Mouse (Mus musculus): ENCODE data around the gene Astn1. TPM values are rescaled to one million over a fixed set of nuclear protein-coding genes. Genes with fewer than 3 reads are reported as not detected.

Astn1 gene
- total and polyA plus RNA-seq, 2 experiments = 0.02 to 0.55 TPM

DNA sequence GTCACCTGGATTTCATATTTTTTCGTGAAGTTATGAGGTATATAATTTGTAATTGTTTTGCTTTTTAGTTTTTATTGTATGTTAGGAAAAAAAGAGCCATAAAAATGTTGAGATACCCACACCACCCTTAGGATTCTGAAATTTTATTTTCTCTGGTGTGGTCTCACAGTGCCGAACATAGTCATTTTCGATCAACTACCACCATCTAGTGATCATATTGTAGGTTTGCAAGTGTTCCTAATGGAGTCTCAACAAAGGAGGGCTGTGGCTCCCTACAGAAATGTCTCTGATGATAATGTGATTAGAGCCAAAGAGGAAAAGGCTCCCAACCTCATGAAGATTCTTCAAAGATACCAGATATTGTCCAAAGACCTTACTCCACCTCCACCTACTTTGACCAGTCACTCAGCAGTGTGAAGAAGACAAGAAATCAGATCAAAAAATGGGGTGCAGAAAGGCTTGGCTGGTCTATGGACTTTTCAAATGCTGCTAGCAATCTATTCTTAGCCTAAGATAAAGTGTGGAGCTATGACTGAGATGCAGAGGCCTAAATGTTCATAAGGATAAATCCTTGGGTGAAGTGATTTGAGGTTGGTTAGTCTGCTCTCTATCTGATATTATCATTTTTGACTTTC is 292.6 kb downstream of the Astn1 start:
- TF ChIP-seq POLR2A (IDR thresholded peaks at IDR 0.05; ENCODE audit: extremely low read depth, insufficient read depth, low read length) (no peak), CTCF (IDR thresholded peaks at IDR 0.05; ENCODE audit: low read depth, low read length) (peak; percentile 27; the same call in 1 of the 2 replicates)
- no peak overlapping the region for H3K9ac ChIP-seq (ENCODE audit: low read depth, low read length)

DNA sequence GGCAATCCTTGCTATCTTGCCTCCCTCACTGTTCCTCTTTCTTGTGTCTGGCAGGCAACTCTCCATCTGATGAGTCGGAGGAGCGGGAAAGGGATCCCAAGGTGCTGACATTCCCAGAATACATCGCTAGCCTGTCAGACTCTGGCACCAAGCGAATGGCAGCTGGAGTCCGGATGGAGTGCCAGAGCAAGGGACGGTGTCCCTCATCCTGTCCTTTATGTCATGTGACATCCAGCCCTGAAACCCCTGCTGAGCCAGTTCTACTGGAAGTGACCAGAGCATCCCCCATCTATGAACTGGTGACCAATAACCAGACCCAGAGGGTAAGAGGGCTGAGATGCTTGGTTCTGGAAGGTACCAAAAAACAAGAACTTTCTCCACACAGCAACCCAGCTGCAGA is 294.9 kb downstream of the Astn1 start:
- Histone ChIP-seq H3K4me1 (ENCODE audit: control insufficient read depth, insufficient read depth, low read length) (no peaks in the 10 kb centered on the region), H3K79me2 (ENCODE audit: control insufficient read depth, insufficient read depth, low read length) (no peaks in the 10 kb centered on the region), H3K27me3 (ENCODE audit: control insufficient read depth, insufficient read depth, low read length) (no peaks in the 10 kb centered on the region), H3K9ac (ENCODE audit: low read depth, low read length) (no peak overlapping the region), H3K36me3 (ENCODE audit: control insufficient read depth, insufficient read depth, low read length) (no peaks in the 10 kb centered on the region), H3K27ac (replicated peaks; ENCODE audit: insufficient read depth, low read depth, low read length) (no peak overlapping the region), H3K4me3 (ENCODE audit: insufficient read depth, low read depth, low read length) (no peak overlapping the region)
- TF ChIP-seq CTCF (IDR thresholded peaks at IDR 0.05; ENCODE audit: low read depth, low read length) (no peak), POLR2A (IDR thresholded peaks at IDR 0.05; ENCODE audit: extremely low read depth, insufficient read depth, low read length) (no peak)
- no peak for DNase-seq (ENCODE audit: extremely low read depth, low read depth, low spot score)
- WGBS = 83% methylated on average over 6 of the region's 6 CpGs

More for the DNA sequence above, 292.6 kb downstream of the Astn1 start:
- Histone ChIP-seq H3K27ac (replicated peaks; ENCODE audit: insufficient read depth, low read depth, low read length) (no peak overlapping the region), H3K36me3 (ENCODE audit: control insufficient read depth, insufficient read depth, low read length) (no peaks in the 10 kb centered on the region), H3K27me3 (ENCODE audit: control insufficient read depth, insufficient read depth, low read length) (no peaks in the 10 kb centered on the region), H3K4me1 (ENCODE audit: control insufficient read depth, insufficient read depth, low read length) (no peaks in the 10 kb centered on the region), H3K79me2 (ENCODE audit: control insufficient read depth, insufficient read depth, low read length) (no peaks in the 10 kb centered on the region), H3K4me3 (ENCODE audit: insufficient read depth, low read depth, low read length) (no peak overlapping the region)
- WGBS = 29% methylated on average over 3 of the region's 3 CpGs
- DNase-seq (ENCODE audit: extremely low read depth, low read depth, low spot score) = peak; percentile 16

DNA sequence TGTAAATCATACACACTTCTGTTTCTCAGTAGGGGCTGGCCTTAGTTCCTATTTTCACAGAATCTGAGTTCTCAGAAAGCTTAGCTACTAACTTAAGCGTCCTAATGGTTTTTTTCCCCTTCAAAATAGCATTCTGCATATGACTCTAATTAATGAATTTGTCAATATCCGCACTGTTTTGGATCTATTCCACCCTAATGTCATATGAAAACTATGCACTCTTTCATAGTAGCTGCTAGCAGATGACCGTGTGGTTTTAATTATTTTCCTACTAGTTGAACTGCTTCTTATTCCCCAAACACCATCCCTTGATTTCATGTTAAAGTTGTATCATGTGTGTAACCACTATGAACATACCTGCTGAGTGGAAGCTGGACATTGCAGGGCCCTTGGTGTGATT is 303.9 kb downstream of the Astn1 start:
- H3K27me3 ChIP-seq (ENCODE audit: control insufficient read depth, insufficient read depth, low read length) = no peaks in the 10 kb centered on the region
- TF ChIP-seq CTCF (IDR thresholded peaks at IDR 0.05; ENCODE audit: low read depth, low read length) (no peak), POLR2A (IDR thresholded peaks at IDR 0.05; ENCODE audit: extremely low read depth, insufficient read depth, low read length) (no peak)
- H3K79me2 ChIP-seq (ENCODE audit: control insufficient read depth, insufficient read depth, low read length) = no peaks in the 10 kb centered on the region
- H3K4me3 ChIP-seq (ENCODE audit: insufficient read depth, low read depth, low read length) = no peak overlapping the region
- DNase-seq (ENCODE audit: extremely low read depth, low read depth, low spot score) = no peak
- no peak overlapping the region for H3K9ac ChIP-seq (ENCODE audit: low read depth, low read length)
- H3K36me3 ChIP-seq (ENCODE audit: control insufficient read depth, insufficient read depth, low read length) = no peaks in the 10 kb centered on the region
- 77% methylated on average over 3 of the region's 3 CpGs for WGBS
- H3K27ac ChIP-seq (replicated peaks; ENCODE audit: insufficient read depth, low read depth, low read length) = no peak overlapping the region
- H3K4me1 ChIP-seq (ENCODE audit: control insufficient read depth, insufficient read depth, low read length) = no peaks in the 10 kb centered on the region

DNA sequence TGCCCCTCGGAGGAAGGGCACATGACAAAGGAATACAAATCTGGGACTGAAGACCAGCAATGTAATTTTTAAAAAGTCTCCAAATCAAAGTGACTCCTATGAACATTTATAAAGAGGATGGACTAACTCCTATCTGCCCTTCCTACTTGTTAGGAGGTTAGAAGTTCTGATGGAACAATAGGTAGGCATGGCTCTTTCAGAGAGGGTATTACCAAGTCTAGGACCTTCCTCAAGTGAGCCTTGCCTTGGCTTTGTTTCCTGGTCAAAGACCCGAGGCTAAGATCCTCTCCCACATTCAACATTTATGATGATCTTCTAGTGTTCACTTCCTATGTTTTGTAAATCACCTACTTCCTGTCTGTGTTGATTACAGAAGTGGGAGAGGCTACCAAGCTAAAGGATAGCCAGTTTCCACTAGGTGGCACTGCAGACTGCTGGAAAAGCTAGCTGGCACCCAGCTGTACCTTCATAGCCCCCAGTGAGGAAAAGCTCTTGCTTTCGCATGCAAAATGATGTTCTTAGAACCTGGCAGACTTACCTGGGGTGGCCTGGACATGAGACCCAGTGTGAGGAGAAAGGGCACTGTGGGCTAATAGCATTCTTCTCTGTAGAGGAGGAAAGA is 308.0 kb downstream of the Astn1 start:
- Histone ChIP-seq H3K27ac (replicated peaks; ENCODE audit: insufficient read depth, low read depth, low read length) (no peak overlapping the region), H3K36me3 (ENCODE audit: control insufficient read depth, insufficient read depth, low read length) (no peaks in the 10 kb centered on the region), H3K79me2 (ENCODE audit: control insufficient read depth, insufficient read depth, low read length) (no peaks in the 10 kb centered on the region), H3K27me3 (ENCODE audit: control insufficient read depth, insufficient read depth, low read length) (no peaks in the 10 kb centered on the region), H3K4me3 (ENCODE audit: insufficient read depth, low read depth, low read length) (no peak overlapping the region), H3K4me1 (ENCODE audit: control insufficient read depth, insufficient read depth, low read length) (no peaks in the 10 kb centered on the region), H3K9ac (ENCODE audit: low read depth, low read length) (no peak overlapping the region)
- 44% methylated on average over 3 of the region's 3 CpGs for WGBS
- peak; percentile 28 for DNase-seq (ENCODE audit: extremely low read depth, low read depth, low spot score)
- TF ChIP-seq POLR2A (IDR thresholded peaks at IDR 0.05; ENCODE audit: extremely low read depth, insufficient read depth, low read length) (no peak), CTCF (IDR thresholded peaks at IDR 0.05; ENCODE audit: low read depth, low read length) (peak; percentile 72)

DNA sequence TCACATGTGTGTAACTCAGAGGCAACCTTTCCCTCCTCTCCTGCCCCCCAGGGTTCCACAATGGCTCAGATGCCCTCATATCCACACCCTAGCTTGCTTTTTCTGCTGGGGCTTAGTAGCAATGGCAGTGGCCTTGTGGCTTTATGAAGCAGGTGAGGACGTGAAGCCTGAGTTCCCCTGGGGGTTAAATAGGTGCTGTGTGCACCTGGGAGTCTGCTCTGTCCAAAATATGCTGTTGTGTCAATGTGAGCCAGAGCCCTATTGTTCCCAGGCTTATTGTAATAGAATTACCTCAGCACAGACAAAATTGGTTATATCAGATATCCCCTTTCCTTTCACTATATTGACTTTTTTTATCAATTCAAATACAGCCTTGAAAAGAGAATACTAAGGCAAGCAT is 325.7 kb downstream of the Astn1 start:
- 44% methylated on average over 1 of the region's 1 CpGs for WGBS
- DNase-seq (ENCODE audit: extremely low read depth, low read depth, low spot score) = no peak
- no peaks in the 10 kb centered on the region for H3K4me1 ChIP-seq (ENCODE audit: control insufficient read depth, insufficient read depth, low read length)
- H3K4me3 ChIP-seq (ENCODE audit: insufficient read depth, low read depth, low read length) = no peak overlapping the region
- TF ChIP-seq CTCF (IDR thresholded peaks at IDR 0.05; ENCODE audit: low read depth, low read length) (no peak), POLR2A (IDR thresholded peaks at IDR 0.05; ENCODE audit: extremely low read depth, insufficient read depth, low read length) (no peak)
- H3K27me3 ChIP-seq (ENCODE audit: control insufficient read depth, insufficient read depth, low read length) = no peaks in the 10 kb centered on the region
- no peak overlapping the region for H3K9ac ChIP-seq (ENCODE audit: low read depth, low read length)
- H3K36me3 ChIP-seq (ENCODE audit: control insufficient read depth, insufficient read depth, low read length) = no peaks in the 10 kb centered on the region
- H3K79me2 ChIP-seq (ENCODE audit: control insufficient read depth, insufficient read depth, low read length) = no peaks in the 10 kb centered on the region
- no peak overlapping the region for H3K27ac ChIP-seq (replicated peaks; ENCODE audit: insufficient read depth, low read depth, low read length)

DNA sequence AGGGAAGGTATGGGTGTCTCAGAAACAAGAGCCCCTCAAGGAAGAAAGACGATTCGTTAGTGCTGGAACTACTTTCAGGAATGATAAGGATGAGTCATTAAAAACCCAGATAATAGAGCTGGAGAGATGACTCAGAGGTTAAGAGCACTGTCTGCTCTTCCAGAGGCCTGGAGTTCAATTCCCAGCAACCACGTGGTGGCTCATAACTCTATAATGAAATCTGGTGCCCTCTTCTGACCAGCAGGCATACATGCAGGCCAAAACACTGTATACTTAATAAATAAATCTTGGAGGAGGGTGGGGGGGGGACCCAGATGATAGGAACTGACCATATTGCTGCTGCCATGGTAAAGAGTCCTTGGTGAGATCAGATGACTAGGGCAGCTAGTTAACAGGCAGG is 335.4 kb downstream of the Astn1 start:
- H3K4me1 ChIP-seq (ENCODE audit: control insufficient read depth, insufficient read depth, low read length) = no peaks in the 10 kb centered on the region
- no peak overlapping the region for H3K4me3 ChIP-seq (ENCODE audit: insufficient read depth, low read depth, low read length)
- H3K36me3 ChIP-seq (ENCODE audit: control insufficient read depth, insufficient read depth, low read length) = no peaks in the 10 kb centered on the region
- no peaks in the 10 kb centered on the region for H3K27me3 ChIP-seq (ENCODE audit: control insufficient read depth, insufficient read depth, low read length)
- H3K27ac ChIP-seq (replicated peaks; ENCODE audit: insufficient read depth, low read depth, low read length) = no peak overlapping the region
- TF ChIP-seq POLR2A (IDR thresholded peaks at IDR 0.05; ENCODE audit: extremely low read depth, insufficient read depth, low read length) (no peak), CTCF (IDR thresholded peaks at IDR 0.05; ENCODE audit: low read depth, low read length) (no peak)
- no peak for DNase-seq (ENCODE audit: extremely low read depth, low read depth, low spot score)
- WGBS = 56% methylated on average over 3 of the region's 3 CpGs
- H3K79me2 ChIP-seq (ENCODE audit: control insufficient read depth, insufficient read depth, low read length) = no peaks in the 10 kb centered on the region
- no peak overlapping the region for H3K9ac ChIP-seq (ENCODE audit: low read depth, low read length)
